Mouse (Mus musculus): ENCODE measurements around the gene Kpna1.

GRCm38 (mm10) chr16:35993316-35993715, 14.8 kb downstream of the Kpna1 start:
- TF ChIP-seq EP300 (optimal IDR thresholded peaks at IDR 0.05) (no peak), CTCF (IDR thresholded peaks at IDR 0.05; ENCODE audit: low read depth) (no peak)
